Mouse (Mus musculus) kidney, adult 18-20 months (tissue): ENCODE measurements around the gene Rac3.
A peak's percentile ranks its signal among the peaks of the same experiment; 100 is the strongest.
"Not testable (repeated sequence)": the region's sequence is repeated elsewhere in the genome, so short reads cannot be mapped to it uniquely, and the experiment has no call there.

ENCODE experiments used
- DNase-seq: peaks from one replicate; pipeline ENCODE4 v3.0.0; 2021

The Rac3 gene

DNA sequence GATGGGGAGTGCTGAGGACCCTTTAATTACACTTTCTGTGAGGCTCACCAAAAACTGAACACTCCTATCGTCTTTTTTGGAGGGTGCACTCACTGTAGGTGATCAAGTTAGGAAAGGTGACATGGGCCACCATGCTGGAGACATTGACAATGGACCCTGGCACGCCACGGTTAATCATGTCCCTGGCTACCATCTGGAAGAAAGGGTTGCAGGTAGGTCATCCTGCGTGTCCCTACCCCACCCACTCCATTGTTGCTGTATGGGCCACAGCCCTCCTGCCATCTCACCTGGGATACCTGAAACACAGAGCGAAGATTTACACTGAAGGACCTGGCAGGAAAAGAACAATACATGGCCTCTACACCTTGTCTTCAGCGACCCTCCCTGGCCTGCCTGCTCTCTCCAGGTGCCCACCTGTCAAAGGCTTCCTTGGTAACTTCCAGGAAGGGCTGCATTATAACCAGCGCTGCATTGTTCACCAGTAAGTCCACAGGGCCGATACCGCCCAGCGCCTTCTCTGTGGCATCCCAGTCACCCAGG is 9.1 kb downstream of the Rac3 start:
- DNase-seq = no peak

DNA sequence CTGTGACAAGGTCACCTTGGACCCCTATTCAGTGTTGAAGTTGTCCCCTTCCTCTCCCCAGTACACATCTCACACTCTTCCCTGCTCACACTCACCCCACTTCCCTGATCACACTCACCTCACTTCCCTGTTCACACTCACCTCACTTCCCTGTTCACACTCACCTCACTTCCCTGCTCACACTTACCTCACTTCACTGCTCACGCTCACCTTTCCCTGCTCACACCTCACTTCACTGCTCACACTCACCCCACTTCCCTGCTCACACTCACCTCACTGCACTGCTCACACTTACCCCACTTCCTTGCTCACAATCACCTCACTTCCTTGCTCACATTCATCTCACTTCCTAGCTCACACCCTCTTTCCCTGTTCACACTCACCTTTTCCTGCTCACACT is 10.1 kb downstream of the Rac3 start:
- no peak for DNase-seq

DNA sequence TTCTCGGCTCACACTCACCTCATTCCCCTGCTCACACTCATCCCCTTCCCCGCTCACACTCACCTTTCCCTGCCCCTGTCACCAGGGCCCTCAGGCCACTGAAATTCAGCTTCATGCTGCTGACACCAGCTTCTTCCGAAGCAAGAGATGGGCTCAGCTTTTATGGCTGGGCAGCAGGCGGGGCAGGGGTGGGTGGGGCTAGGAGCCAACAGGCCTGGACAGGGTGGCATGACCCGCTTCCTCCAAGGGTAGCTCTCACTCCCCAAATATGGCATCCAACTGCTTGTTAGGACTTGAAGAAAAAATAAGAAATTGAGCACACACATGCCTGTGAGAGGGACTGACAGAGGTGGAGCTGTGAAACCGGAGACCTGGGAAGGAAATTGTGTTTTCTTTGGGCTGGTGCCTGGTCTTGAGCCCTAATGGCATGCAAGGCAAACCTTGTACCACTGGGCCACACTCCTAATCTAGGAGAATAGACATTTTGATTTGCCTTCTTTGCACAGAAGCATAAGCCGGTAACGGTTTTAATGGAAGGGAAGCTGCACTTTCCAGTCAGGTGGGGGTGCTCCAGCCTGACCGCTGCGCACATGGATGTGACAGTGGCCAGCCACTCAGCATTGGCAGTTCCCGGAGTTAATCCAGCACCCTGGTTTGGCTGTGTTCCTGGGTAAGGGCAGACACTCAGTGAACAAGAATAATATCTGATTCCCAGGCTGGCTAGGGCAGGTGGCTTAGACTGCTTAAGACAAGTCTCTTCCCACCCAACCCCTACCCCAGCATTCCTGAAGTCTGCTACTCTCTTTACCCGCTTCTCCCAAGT is 10.8 kb downstream of the Rac3 start, which contains the start of gene Cbr2:
Gene Cbr2, minus strand, starts transcription at position 257 of the 823 bp plus-strand sequence.
- no peak for DNase-seq

DNA sequence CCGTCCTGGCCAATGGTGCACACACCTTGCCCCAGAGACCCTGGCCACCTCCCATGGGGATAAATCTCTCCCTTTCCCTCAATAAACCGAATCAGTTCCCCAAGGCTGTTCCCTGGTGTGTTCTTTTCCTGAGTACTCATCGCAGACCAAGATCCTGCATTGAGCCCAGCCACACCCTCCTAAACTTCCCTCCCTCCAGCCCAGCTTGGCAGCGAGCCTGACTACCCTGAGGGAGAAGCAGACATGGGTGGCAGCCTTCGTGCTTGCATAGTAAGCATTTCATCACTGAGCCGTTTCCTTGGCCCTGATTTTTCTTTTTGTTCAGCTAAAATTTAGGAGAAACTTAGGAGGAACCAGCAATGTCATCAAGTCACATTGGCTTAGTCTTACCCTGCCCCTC is 12.3 kb downstream of the Rac3 start:
- peak; percentile 62 for DNase-seq

DNA sequence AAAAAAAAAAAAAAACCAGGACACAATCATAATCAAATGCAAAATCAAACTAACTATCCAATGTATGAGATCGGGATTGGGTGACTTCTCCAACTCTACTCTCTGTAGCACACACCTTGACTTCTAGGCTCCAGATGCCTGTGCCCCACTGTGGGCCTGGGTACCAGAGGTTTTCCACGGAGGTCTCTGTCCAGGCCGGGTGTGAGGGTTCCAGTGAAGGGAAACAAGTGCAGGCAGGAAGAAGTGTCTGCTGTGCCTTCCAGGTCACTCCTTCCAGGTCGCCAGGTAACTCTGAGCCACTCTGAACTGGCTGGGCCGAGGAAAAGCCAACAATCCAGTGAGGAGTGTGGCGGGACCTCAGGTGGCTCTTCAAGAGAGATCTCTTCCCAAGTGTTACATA is 15.2 kb downstream of the Rac3 start:
- no peak for DNase-seq

DNA sequence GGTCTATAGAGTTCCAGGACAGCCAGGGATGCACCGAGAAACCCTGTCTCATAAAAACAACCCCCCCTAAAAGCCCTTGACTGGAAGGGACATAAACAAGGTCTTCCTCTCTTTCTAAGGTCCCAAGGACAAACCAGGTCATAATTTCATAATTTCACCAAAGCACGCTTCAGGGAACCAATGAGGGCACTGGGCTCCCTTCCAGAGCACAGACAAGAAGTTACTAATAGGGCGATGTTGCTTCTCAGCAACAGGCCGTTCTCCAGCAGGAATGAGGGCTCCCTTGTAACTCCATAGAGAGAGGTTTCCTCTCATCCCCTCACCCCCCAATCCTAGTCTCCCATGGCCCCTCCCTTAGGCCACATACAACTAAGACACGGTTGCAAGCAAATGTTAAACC is 19.7 kb downstream of the Rac3 start:
- DNase-seq = no peak

DNA sequence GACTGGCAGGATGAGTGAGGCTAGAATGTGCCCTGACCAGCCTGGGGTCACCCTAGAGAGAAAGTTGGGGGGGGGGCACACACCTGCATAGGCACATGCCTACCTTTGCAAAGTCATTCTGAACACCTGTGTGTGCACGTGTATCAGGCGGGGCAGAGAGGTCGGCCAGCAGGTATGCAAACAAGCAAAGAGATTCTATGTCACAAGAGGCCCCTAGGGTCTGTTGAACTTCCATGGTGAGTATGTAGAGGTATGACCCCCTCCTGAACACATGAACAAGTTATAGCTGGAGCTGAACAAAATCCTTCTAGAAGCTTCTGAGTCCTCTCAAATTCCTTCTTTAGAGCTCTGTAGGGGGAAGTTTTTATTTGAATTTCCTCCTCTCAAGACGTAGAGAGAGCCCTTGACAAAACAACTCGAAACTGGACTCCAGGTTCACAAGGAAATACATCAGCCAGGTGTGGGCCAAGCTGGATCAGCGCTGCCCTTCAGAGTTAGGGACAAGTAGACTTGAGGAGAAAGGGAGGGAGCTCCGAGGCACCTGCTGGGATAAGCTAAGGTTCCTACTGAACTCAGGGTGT is 22.9 kb downstream of the Rac3 start:
- no peak for DNase-seq

DNA sequence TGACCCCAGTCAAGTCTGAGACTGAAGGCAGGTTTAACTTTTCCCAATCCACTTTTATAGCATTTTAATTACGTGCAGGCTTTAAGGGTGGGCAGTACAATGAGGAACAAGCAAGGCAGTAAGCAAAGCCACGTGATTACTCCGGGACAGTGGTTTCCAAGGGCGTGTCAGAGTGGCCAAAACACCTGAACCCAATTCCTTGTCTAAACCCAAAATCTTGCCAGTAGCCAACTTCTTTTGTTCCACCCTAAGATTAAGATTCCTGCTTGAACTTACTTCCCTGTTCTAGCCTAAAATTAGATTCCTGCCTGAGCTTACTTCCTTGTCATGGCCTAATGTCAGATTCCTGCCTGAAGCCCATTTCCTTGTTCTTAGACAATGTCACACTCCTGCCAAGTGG is 26.7 kb downstream of the Rac3 start:
- DNase-seq = no peak

DNA sequence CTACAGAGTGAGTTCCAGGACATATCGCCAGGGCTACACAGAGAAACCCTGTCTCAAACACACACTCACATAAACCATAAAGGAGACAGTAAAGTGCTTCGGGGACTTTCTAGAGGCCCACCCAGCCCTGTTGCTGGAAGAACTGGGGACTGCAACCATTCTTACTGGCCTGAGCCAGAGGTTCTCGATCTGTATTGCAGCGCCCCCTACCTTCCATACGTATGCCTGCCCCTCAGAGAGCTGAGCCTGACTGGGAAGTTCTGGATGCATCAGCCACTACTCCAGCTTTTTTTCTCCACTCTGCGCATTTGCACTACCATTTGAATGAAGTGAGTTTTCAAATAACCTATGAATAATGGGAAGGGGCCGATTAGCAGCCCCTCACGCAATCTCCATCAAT is 28.2 kb downstream of the Rac3 start:
- peak; percentile 47 for DNase-seq

DNA sequence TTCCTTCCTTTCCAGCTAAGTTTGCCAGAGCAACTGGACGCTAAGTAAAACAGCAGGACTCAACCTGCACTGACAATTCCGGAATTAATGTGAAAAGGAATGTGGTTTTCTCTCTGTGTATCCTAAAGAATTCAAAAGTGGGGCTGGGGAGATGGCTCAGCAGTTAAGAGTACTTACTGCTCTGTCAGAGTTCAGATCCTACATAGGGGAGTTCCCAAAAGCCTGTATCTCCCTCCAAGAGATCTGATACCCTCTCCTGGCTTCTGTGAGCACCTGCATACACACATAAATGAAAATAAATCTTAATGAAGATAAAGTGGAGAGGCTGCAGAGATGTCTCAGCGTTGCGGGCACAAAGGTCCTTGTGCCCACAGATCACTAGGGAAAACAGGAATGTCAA is 30.3 kb downstream of the Rac3 start:
- no peak for DNase-seq

DNA sequence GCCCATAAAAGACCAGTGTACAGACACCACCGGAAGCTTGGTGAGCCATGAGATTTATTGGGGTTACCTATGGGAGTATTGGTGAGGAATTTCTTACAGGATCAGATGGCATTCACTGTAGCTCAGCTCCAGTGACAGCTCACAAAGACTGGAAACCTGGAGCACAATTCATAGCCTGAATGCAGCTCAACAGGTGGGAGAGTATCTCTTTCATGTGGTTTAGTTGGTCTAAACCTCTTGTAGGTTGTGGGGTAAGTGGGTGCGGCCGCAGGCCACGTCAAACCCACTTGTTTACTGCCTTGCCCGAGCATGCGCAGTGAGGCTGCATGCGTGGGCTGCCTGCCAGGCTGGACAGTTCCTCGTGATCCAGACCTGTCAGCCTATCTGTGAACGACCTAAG is 39.0 kb downstream of the Rac3 start:
- DNase-seq = no peak

DNA sequence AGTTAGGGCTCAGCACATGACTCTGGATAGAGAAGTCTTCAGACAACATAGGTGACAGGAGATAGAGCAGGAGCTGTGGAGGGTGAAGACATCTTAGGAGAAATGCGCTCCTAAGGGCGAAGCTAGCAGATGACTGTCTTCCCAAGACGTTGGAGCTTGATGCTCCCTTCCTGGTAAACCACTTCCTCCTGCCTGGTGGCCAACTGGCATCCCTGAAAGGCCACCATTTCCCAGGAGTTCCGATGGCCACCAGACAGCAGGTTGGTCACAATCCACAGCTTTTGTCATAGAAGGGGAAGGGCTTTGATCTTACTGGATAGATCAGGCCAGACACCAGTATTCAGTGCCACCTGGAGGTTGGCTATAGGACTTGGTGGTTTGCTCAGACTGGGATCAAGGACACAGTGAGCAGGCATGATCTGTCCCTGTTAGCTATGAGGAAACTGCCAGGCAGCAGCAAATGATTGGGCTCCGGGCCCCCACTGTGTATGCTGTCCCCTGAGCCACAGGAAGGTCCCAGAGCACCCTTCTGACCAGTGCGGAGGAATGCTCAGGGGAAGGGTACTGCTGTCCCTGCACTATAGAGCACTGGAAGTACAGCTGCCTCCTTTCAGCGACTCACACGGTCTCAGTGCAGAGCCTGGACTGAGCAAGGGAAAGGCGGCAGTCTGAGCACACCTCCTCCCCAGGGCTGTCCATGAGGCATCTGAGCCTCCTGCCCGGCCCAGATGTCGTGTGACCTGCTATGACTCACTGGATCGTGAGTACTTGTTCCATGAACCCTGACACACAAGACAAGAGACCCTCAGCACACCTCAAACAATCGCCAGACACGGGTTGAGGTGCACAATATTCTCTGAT is 40.8 kb downstream of the Rac3 start:
- DNase-seq = no peak

DNA sequence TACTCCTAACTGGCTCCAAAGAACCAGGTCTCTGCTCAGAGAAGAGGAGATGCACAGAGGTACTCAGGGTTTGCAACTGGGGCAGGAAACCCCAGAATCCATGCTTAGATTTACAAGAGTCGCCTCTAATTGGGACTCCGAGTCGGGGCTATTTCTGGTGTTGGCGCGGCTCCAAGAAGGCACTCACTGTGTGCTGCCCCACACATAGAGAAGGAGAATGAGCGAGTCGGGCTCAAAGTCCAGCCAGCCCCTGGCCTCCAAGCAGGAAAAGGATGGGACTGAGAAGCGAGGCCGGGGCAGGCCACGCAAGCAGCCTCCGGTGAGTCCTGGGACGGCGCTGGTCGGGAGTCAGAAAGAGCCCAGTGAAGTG is 41.4 kb downstream of the Rac3 start, which contains the start of gene Hmga1b:
Gene Hmga1b, plus strand, starts transcription at position 123 of the 370 bp plus-strand sequence.
- not testable (repeated sequence) for DNase-seq

DNA sequence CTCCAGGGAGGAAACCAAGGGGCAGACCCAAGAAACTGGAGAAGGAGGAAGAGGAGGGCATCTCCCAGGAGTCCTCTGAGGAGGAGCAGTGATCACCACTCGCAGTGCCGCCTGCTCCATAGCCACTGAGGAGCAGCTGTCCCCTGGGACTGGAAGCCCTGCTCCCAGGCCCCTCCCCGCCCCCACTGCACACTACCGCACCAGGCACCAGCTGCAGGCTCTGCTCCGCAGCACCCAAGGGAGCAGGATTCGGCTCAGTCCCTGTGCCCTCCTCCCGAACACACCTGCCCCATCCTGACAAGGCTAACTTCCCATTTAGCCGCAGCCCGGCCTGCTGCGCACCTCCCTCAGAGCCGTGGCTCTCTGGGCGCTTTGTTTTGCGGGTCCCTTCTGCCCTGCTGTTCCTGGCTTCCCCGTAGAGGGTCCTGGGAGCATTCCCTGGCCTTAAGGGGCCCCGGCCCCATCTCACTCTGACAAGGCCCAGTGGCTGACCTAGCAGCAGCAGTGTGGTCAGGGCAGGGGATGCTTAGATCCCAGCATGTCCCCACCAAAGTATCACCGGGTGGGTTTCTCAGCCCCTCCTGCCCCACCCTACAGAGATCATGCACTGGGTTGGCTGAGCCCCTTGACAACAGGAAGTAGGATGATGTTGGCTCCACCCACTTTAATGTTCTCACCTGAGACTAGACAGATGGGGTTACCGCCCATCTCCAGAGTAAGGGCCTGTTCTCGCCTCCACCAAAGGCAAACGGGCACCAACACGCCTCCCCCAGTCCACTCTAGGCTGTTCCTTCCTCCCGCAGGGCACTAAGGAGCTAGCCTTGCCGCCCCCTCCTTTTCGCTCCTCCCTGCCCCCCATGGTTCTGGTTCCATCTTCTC is 42.1 kb downstream of the Rac3 start:
- not testable (repeated sequence) for DNase-seq

DNA sequence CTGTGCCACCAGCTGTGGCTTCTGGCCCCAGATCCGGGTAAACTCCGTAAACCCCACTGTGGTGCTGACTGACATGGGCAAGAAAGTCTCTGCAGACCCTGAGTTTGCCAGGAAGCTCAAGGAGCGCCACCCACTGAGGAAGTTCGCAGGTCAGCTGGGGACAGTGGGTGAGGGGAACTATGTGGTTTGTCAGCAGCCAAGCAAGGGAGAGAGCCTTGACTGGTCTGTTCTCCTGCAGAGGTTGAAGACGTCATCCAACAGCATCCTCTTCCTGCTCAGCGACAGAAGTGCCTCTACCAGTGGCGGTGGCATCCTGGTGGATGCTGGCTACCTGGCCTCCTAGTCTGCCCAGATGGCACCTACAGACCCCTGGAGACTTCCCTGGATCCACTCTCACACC is 45.8 kb downstream of the Rac3 start:
- not testable (repeated sequence) for DNase-seq

DNA sequence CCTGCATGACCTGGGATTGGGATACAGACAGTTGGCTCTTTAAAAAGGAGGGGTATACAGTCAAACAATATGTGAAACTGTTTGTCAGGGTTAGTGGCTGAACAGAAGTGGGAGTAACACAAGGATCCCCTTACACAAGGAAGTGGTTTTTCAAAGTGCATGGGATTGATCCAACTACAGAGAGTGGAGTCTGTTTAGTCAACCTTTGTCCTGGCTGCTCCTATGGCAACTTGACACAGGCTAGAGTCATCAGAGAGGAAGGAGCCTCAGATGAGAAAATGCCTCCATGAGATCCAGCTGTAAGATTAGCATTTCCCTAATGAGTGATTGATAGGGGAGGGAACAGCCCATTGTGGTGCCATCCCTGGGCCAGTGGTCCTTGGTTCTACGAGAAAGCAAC is 46.9 kb downstream of the Rac3 start:
- DNase-seq = no peak

DNA sequence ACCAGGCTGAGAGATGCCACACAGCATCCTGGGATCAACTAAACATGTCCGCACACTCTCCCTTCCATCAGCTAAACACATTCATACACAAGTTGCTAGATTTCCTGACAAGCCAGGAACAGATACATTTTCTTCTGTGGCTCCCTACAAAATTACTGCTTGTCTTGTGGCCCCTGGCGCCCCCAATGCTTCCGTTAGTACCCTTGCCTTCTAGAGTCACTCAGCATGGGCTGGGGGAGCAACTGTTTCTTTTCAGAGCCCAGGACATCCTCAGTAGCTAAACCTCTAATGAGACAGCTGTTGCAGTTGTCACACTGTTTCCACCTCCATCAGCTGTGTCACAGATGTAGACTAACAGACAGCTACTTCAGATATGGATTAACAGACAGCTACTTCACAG is 51.5 kb downstream of the Rac3 start:
- DNase-seq = no peak
